ENCODE assay signal across 8 mouse cellular contexts in genomic region chr3:51339734-51340551, GRCm38 (mm10). TPM values are rescaled to one million over a fixed set of nuclear protein-coding genes. Genes with fewer than 3 reads are reported as not detected.
DNase-seq lines count a peak whose midpoint lies in the region; ATAC-seq lines count a peak whose summit lies in the region.

No protein-coding gene starts in this region.

- no peaks in the 10 kb centered on the region for H3K36me3 ChIP-seq in embryonic facial prominence, embryonic 11.5 days (replicated peaks; ENCODE audit: control insufficient read depth, insufficient read depth, low read depth, low read length)

- H3K4me2 ChIP-seq in embryonic facial prominence, embryonic 11.5 days (ENCODE audit: low read depth, low read length) = peak overlapping the region; percentile 91

- under 1% methylated on average over 87 of the region's 113 CpGs for WGBS in embryonic facial prominence, embryonic 11.5 days

- no peaks in the 10 kb centered on the region for H3K27me3 ChIP-seq in embryonic facial prominence, embryonic 11.5 days (ENCODE audit: control insufficient read depth, insufficient read depth, low read length)

- no peak; the same call in 1 of the 2 replicates for ATAC-seq in embryonic facial prominence, embryonic 11.5 days (replicated peaks; ENCODE audit: insufficient number of reproducible peaks, low FRiP score, low TSS enrichment, low read depth)

- H3K9me3 ChIP-seq in embryonic facial prominence, embryonic 11.5 days (replicated peaks; ENCODE audit: control insufficient read depth, low read length) = no peaks in the 10 kb centered on the region

- DNase-seq in CD4-positive helper T cell, adult 2 months (ENCODE audit: low read depth, low spot score) = peak; percentile 71
- DNase-seq in NIH3T3 (ENCODE audit: low read depth) = peak; percentile 49
- DNase-seq in embryonic facial prominence, embryonic 11.5 days (ENCODE audit: low spot score) = peak; percentile 45
- DNase-seq in heart, postnatal 10 days = peak; percentile 58
- DNase-seq in kidney, postnatal 36 days = peak; percentile 39 to 74
- DNase-seq in lung, postnatal 10 days = peak; percentile 64
- DNase-seq in retina, postnatal 7 days (ENCODE audit: low read depth, low spot score) = peak; percentile 59
- peak; percentile 80 for DNase-seq in yolk sac, embryonic 10.5 days (ENCODE audit: low spot score)

- intact Hi-C loops in heart, postnatal 10 days (cut with DNase I) = loop anchor here (1.0 kb wide), 1 partner anchor 11 kb away; no protein-coding TSS in a partner anchor

- H3K4me3 ChIP-seq in embryonic facial prominence, embryonic 11.5 days (ENCODE audit: low read depth, low read length) = peak overlapping the region; percentile 94

- H3K27ac ChIP-seq in embryonic facial prominence, embryonic 11.5 days (replicated peaks; ENCODE audit: low read depth, low read length) = peak overlapping the region; percentile 87

- H3K9ac ChIP-seq in embryonic facial prominence, embryonic 11.5 days (replicated peaks; ENCODE audit: low read length) = peak overlapping the region; percentile 80

- H3K4me1 ChIP-seq in embryonic facial prominence, embryonic 11.5 days (ENCODE audit: control insufficient read depth, insufficient read depth, low read length) = no peaks in the 10 kb centered on the region

RNA-seq across cellular contexts. Expression of gene Elf2, which starts 0.5 kb away (rescaled TPM):
- 47.3 and 48.9 TPM in 2 replicates for polyA plus RNA-seq in embryonic facial prominence, embryonic 11.5 days (2014; fragmentation: Nextera tagmentation; extraction: Ambion mirVana)
- 10 to 100 TPM; 79.8 to 85.1 TPM for total RNA-seq in heart, postnatal 10 days (2021)

RNA-seq across cellular contexts. Expression of gene Mgarp, which starts 56.6 kb away (rescaled TPM):
- 9.1 and 16.1 TPM in 2 replicates for polyA plus RNA-seq in embryonic facial prominence, embryonic 11.5 days (2014; fragmentation: Nextera tagmentation; extraction: Ambion mirVana)
- total RNA-seq in heart, postnatal 10 days (2021) = under 1 TPM; 0.42 to 0.48 TPM
